Mouse (Mus musculus) ES-E14 (cell line): ENCODE data around the gene Olfr1413.

ENCODE experiments used
- HCFC1 ChIP-seq: IDR thresholded peaks from 2 replicates; pipeline ENCODE4 v1.6.1; 2012; ENCODE audit warnings: low read length, inconsistent platforms, borderline replicate concordance; ENCODE audit not compliant: insufficient read depth
- ZC3H11A ChIP-seq: IDR thresholded peaks from 2 replicates; pipeline ENCODE4 v1.6.1; 2012; ENCODE audit warnings: low read depth, mild to moderate bottlenecking, inconsistent platforms, low read length, borderline replicate concordance

- TF ChIP-seq ZC3H11A, result no peak
- TF ChIP-seq HCFC1, result no peak
These were observed 32.1 kb upstream of the Olfr1413 start for GRCm38 (mm10) chr1:92539071-92539470.
